Mouse (Mus musculus) neural tube, embryonic 11.5 days (tissue): ENCODE data around the gene Slc4a4. TPM values are rescaled to one million over a fixed set of nuclear protein-coding genes. Genes with fewer than 3 reads are reported as not detected.
A peak's percentile ranks its signal among the peaks of the same experiment; 100 is the strongest.

Experiments
- ATAC-seq: fragments of 200-750 bp; cut with Nextera tagmentation; 2 replicates; pipeline ENCODE4 v1.8.0; 2017; ENCODE audit warnings: moderate number of reproducible peaks, mild to moderate bottlenecking, moderate TSS enrichment, moderate library complexity; ENCODE audit not compliant: insufficient read depth, low FRiP score, low TSS enrichment
- DNase-seq: peaks from one replicate; pipeline ENCODE4 v3.0.0-alpha.2; 2015; ENCODE audit warnings: low spot score
- H3K27ac ChIP-seq: fragments of 300-500 bp; sonication (generic); 2 replicates; pipeline ENCODE4 v1.5.1; 2014; ENCODE audit warnings: low read depth, mild to moderate bottlenecking, low read length
- H3K27me3 ChIP-seq: fragments of 300-500 bp; sonication (generic); 2 replicates; pipeline ENCODE4 v1.6.1; 2014; ENCODE audit warnings: mild to moderate bottlenecking, low read length, mixed read lengths; ENCODE audit not compliant: control insufficient read depth, insufficient read depth
- H3K36me3 ChIP-seq: fragments of 300-500 bp; sonication (generic); 2 replicates; pipeline ENCODE4 v1.6.1; 2014; ENCODE audit warnings: mild to moderate bottlenecking, low read length, moderate library complexity, mixed read lengths; ENCODE audit not compliant: control insufficient read depth, insufficient read depth
- H3K4me1 ChIP-seq: fragments of 300-500 bp; sonication (generic); 2 replicates; pipeline ENCODE4 v1.6.1; 2014; ENCODE audit warnings: low read length, mixed read lengths; ENCODE audit not compliant: control insufficient read depth, insufficient read depth
- H3K4me2 ChIP-seq: fragments of 300-500 bp; sonication (generic); 2 replicates; pipeline ENCODE4 v1.6.1; 2014; ENCODE audit warnings: low read depth, mild to moderate bottlenecking, moderate library complexity
- H3K4me3 ChIP-seq: fragments of 300-500 bp; sonication (generic); 2 replicates; pipeline ENCODE4 v1.5.1; 2014; ENCODE audit warnings: low read depth, low read length
- H3K9ac ChIP-seq: fragments of 300-500 bp; sonication (generic); 2 replicates; pipeline ENCODE4 v1.6.1; 2014; ENCODE audit warnings: mild to moderate bottlenecking, low read length
- H3K9me3 ChIP-seq: fragments of 300-500 bp; sonication (generic); 2 replicates; pipeline ENCODE4 v1.6.1; 2016; ENCODE audit warnings: low read length; ENCODE audit not compliant: control insufficient read depth
- WGBS: fragments of 180-500 bp; shearing (Covaris S2); extraction: QIAGEN DNeasy Blood & Tissue Kit; methylation state at CpG from one replicate; pipeline ENCODE4 v1.1.7; 2014; 5-methylcytosine and 5-hydroxymethylcytosine counted together
- polyA plus RNA-seq: library from polyadenylated mRNA; unstranded; fragments of >200 nt; fragmentation: Nextera tagmentation; extraction: Ambion mirVana; gene quantifications from 2 replicates; pipeline ENCODE4 v1.2.1, GENCODE M21; 2014

The Slc4a4 gene
- polyA plus RNA-seq = 1.7 and 2.6 TPM in 2 replicates

DNA sequence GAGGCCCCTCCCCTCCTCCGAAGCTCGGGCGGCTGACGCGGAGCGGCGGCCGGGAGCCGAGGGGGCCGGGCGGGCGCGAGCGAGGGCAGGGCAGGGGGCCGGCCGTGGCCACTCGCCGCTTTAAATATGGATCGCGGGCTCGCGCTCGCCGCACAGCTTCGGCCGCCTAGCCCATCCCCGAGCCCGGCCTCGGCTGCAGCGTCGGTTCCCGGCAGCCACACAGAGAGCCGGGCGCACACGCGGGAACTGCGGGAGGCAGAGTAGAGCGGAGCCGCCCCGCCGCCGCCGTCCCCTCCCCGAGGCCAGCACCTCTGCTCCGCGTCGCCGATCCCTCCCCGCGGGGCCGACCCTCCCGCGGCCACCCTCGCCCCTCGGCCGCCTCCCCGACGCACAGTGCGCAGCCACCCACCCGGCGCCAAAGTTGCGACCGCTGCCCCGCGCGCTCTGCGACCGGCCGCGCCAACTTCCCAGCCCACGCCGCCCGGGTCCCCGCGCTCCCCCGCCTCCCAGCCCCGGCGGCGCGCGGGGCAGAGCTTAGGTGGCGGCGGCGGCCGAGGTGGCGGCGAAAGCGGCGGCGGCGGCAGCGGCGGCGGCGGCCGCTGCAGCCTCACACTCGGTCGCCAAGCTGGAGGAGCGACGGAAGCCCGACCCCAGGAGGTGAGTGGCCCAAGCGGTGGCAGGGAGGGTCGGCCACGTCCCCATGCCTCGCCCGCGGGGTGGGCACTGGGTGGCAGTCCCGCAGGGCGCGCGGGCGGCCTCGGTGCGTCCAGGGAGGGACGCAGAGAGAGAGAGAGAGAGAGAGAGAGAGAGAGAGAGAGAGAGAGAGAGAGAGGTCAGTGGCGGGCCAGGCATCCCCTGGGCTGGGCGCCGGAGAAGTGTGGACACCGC lies at the start of gene Slc4a4:
Slc4a4 (plus strand) TSS at position 151 of the 888 bp plus-strand sequence.
- ATAC-seq (peak; percentile 81), DNase-seq (peak; percentile 71)
- under 1% methylated on average over 62 of the region's 119 CpGs for WGBS
- Histone ChIP-seq H3K9me3 (no peaks in the 10 kb centered on the region), H3K36me3 (no peaks in the 10 kb centered on the region), H3K4me1 (no peaks in the 10 kb centered on the region), H3K27me3 (peaks cover 3% of the 10 kb centered on the region; the same call in 1 of the 2 replicates), H3K4me2 (peak within 1 kb of the TSS; percentile 84), H3K9ac (peak within 1 kb of the TSS; percentile 76), H3K27ac (no peak within 1 kb of the TSS), H3K4me3 (peak within 1 kb of the TSS; percentile 78)

DNA sequence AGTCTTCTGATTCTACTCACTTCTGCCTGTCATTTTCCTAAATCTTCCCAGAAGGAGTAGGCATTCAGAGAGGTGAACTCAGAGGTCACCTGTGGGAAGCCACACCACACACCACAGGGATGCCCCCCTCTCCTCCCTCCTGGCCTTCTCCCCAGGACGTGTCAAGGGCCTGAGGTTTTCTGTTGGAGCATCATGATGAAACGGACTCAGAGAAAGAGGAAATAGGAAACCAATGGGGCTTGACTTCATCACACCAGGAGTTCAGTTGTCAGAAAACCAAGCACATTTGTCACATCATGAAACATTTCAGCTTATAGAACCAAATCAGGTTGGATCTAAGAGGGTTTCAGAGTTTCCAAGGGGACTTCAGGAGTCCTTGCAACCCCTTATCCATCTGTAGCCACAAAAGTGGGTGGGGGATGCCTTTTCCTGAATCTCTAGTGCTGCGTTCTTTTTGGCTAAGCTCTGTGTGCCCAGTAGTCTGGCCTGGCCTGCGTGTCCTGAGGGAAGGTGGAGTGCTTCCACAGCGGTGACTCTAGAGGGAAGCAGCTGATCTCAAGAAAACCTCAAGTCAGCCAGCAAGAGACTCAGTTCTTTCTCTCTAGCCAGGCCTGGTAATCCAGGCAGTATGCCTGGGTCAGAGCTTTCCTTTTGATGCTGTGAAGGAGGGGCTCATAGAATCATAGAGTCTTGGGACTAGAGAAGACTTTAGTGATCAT lies 46.4 kb upstream of the Slc4a4 start:
- Histone ChIP-seq H3K9me3 (no peaks in the 10 kb centered on the region), H3K4me3 (no peak overlapping the region), H3K4me2 (no peak overlapping the region), H3K9ac (no peak overlapping the region), H3K36me3 (no peaks in the 10 kb centered on the region), H3K4me1 (no peaks in the 10 kb centered on the region), H3K27ac (no peak overlapping the region), H3K27me3 (no peaks in the 10 kb centered on the region)
- DNase-seq (no peak), ATAC-seq (no peak)
- 77% methylated on average over 5 of the region's 5 CpGs for WGBS

DNA sequence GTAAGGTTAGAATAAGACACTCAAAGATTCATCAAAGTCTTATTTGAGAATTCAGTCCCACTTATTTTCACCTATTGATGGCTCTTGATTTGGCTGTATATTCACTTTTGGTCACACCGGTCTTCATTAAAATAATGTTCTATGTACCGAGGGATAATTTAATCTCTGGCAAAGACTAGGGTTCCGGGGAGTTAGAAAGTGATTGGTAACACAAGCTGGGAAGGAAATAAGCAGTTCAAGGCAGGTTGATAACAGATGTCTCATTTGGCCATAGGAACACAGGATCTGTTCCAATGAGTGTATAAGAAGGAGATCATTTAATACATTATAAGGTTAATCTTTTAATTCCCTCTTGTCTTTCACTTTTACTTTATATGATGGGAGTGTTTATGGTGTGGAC lies 29.3 kb upstream of the Slc4a4 start:
- H3K4me3 ChIP-seq = no peak overlapping the region
- no peaks in the 10 kb centered on the region for H3K27me3 ChIP-seq
- no peaks in the 10 kb centered on the region for H3K9me3 ChIP-seq
- H3K4me2 ChIP-seq = no peak overlapping the region
- H3K4me1 ChIP-seq = no peaks in the 10 kb centered on the region
- WGBS = 93% methylated on average over 3 of the region's 3 CpGs
- no peak overlapping the region for H3K27ac ChIP-seq
- H3K9ac ChIP-seq = no peak overlapping the region
- ATAC-seq (no peak), DNase-seq (no peak)
- no peaks in the 10 kb centered on the region for H3K36me3 ChIP-seq

DNA sequence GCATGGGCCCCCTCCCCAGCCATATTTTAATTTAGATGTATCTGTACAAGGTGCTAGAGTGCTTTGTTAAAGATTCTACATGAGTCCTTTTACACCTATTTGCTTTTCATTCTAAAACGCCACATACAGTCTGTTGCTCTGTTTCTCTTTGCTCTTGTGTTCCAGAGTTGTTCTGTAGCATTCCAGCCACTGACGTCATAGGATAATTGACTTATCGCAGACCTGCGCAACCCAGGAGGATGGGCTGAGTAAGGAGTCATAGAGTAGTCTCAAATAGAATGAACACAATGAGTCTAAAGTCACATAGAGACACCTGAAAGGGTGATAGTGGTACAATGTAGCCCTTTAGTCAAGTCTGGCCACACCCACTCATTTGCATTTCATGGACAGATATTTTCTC lies 28.8 kb upstream of the Slc4a4 start:
- H3K9me3 ChIP-seq = no peaks in the 10 kb centered on the region
- no peak overlapping the region for H3K9ac ChIP-seq
- DNase-seq (no peak), ATAC-seq (no peak)
- no peak overlapping the region for H3K4me2 ChIP-seq
- WGBS = 90% methylated on average over 4 of the region's 4 CpGs
- H3K36me3 ChIP-seq = no peaks in the 10 kb centered on the region
- H3K4me1 ChIP-seq = no peaks in the 10 kb centered on the region
- no peaks in the 10 kb centered on the region for H3K27me3 ChIP-seq
- H3K27ac ChIP-seq = no peak overlapping the region
- no peak overlapping the region for H3K4me3 ChIP-seq

DNA sequence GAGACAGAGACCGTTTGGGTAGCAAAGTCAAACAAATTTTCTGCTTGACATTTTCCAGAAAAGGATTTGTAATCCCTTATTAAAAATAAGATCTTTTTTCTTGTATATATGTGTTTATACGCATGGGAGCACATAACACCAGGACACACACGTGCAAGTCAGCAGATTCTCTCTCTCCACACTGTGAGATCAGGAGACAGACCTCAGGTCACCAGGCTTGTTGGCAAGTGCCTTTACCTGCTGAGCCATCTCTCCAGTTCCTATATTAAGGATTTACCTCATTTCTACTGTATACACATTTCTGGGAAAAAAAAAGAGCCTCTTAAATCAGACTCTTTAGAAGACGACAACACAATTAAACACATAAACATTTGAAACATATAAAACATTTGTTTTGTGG lies 28.4 kb upstream of the Slc4a4 start:
- H3K27ac ChIP-seq = no peak overlapping the region
- no peak for ATAC-seq
- H3K9ac ChIP-seq = no peak overlapping the region
- no peaks in the 10 kb centered on the region for H3K4me1 ChIP-seq
- H3K4me2 ChIP-seq = no peak overlapping the region
- no peaks in the 10 kb centered on the region for H3K27me3 ChIP-seq
- no peak overlapping the region for H3K4me3 ChIP-seq
- no peaks in the 10 kb centered on the region for H3K9me3 ChIP-seq
- DNase-seq = no peak
- H3K36me3 ChIP-seq = no peaks in the 10 kb centered on the region
- 89% methylated on average over 4 of the region's 4 CpGs for WGBS

DNA sequence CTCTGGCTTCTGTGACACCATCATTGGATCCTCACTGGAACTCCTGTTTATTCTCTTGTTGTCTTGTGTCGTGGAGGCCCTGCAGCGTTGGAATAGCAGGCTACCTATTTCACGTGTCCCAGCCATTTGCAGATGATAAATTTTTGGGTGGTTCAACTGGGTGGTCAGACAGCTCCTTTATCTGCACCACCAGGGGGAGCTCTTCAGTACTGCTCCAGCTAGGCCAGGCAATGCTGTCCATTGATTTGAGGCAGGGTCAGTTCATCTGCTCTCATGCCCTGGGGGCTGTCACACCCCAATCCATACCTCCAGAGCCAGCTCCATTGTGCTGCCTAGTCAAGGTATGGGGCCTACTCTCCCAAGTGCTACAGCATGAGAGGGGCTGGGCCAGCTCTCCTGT lies 24.5 kb upstream of the Slc4a4 start:
- 64% methylated on average over 3 of the region's 3 CpGs for WGBS
- no peak; the same call in 1 of the 2 replicates for ATAC-seq
- no peak for DNase-seq

DNA sequence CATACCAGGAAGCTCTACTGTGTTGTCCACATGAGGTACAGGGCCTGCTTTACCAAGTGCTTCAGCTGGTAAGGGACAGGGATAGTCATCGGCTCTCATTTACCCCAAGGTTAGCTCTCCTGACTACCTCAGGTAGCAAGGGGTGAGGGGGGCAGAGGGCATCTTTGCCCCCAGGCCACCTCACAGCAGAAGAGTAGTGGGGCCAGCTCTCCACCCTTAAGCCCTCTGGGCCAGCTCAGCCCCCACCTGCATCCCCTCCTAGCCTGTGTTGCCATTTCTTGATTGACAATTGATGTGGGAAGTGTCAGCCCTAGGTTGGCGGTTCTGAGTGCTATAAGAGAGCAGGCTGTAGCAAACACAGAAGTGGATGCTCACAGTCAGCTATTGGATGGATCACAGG lies 23.8 kb upstream of the Slc4a4 start:
- no peak overlapping the region for H3K4me3 ChIP-seq
- no peaks in the 10 kb centered on the region for H3K4me1 ChIP-seq
- H3K9ac ChIP-seq = no peak overlapping the region
- ATAC-seq (no peak), DNase-seq (no peak)
- no peak overlapping the region for H3K27ac ChIP-seq
- no peaks in the 10 kb centered on the region for H3K27me3 ChIP-seq
- no peak overlapping the region for H3K4me2 ChIP-seq
- H3K36me3 ChIP-seq = no peaks in the 10 kb centered on the region
- 93% methylated on average over 2 of the region's 2 CpGs for WGBS
- no peaks in the 10 kb centered on the region for H3K9me3 ChIP-seq

More for the DNA sequence above, 24.5 kb upstream of the Slc4a4 start:
- H3K4me1 ChIP-seq = no peaks in the 10 kb centered on the region
- no peak overlapping the region for H3K4me2 ChIP-seq
- no peak overlapping the region for H3K9ac ChIP-seq
- H3K9me3 ChIP-seq = no peaks in the 10 kb centered on the region
- H3K4me3 ChIP-seq = no peak overlapping the region
- H3K36me3 ChIP-seq = no peaks in the 10 kb centered on the region
- no peaks in the 10 kb centered on the region for H3K27me3 ChIP-seq
- H3K27ac ChIP-seq = no peak overlapping the region

DNA sequence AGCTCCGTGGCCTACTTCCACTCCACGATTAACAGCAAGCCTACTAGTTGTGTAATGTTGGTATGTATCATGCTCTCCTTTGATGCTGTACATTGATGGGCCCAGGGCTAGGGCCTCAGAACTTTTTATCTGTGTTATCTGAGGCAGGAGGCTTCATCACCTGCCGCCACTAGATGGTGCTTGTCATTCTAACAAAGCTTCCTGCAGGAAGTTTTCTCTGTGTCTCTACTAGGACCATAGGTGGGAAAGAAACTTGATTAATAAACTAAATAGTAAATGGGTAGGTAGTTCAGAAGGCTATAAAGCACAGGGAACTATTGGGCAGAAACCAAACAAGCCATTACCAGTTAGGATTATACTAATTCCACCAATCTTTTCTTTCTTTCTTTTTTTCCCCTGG lies 2.5 kb upstream of the Slc4a4 start:
- H3K4me3 ChIP-seq = no peak overlapping the region
- 23% methylated on average over 3 of the region's 3 CpGs for WGBS

More for the DNA sequence above, 2.5 kb upstream of the Slc4a4 start:
- H3K4me1 ChIP-seq = no peaks in the 10 kb centered on the region
- peaks cover 3% of the 10 kb centered on the region; the same call in 1 of the 2 replicates for H3K27me3 ChIP-seq
- no peak overlapping the region for H3K4me2 ChIP-seq
- H3K9me3 ChIP-seq = no peaks in the 10 kb centered on the region
- no peaks in the 10 kb centered on the region for H3K36me3 ChIP-seq
- no peak overlapping the region for H3K9ac ChIP-seq
- ATAC-seq (no peak), DNase-seq (peak; percentile 51)
- no peak overlapping the region for H3K27ac ChIP-seq
